Mouse (Mus musculus): Measurements from ENCODE around the gene H2-Q10. TPM values are rescaled to one million over a fixed set of nuclear protein-coding genes. Genes with fewer than 3 reads are reported as not detected.
"Not testable (repeated sequence)": the region's sequence is repeated elsewhere in the genome, so short reads cannot be mapped to it uniquely, and the experiment has no call there.

H2-Q10 gene
- total RNA-seq, 2 experiments from 2014 or later, result not detected

DNA sequence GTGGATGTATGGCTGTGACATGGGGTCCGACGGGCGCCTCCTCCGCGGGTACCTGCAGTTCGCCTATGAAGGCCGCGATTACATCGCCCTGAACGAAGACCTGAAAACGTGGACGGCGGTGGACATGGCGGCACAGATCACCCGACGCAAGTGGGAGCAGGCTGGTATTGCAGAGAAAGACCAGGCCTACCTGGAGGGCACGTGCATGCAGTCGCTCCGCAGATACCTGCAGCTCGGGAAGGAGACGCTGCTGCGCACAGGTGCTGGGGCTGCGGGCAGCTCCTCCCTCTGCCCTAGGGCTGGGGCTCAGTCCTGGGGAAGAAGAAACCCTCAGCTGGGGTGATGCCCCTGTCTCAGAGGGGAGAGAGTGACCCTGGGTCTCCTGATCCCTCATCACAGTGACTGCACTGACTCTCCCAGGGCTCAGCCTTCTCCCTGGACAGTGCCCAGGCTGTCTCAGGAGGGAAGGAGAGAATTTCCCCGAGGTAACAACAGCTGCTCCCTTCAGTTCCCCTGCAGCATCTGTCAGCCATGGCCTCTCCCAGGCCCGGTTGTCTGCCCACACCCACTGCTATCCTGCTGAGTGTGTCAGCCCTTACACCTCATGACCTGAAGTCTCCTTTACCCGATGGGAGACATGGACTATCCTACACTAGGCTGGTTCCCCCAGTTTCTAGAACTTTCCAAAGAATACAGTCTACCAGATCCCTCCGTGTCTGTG lies 29.8 kb upstream of the H2-Q10 start:
- intact Hi-C loops (cut with DNase I); DNase-seq (ENCODE audit: extremely low spot score in 1 of 2, low spot score in 2 of 2): not testable (repeated sequence)

DNA sequence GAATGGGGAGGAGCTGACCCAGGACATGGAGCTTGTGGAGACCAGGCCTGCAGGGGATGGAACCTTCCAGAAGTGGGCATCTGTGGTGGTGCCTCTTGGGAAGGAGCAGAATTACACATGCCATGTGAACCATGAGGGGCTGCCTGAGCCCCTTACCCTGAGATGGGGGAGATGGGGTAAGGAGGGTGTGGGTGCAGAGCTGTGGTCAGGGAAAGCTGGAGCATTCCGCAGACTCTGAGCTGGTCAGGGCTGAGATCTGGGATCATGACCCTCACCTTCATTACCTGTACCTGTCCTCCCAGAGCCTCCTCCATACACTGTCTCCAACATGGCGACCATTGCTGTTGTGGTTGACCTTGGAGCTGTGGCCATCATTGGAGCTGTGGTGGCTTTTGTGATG lies 27.5 kb upstream of the H2-Q10 start:
- intact Hi-C loops (cut with DNase I); DNase-seq (ENCODE audit: extremely low spot score in 1 of 2, low spot score in 2 of 2): not testable (repeated sequence)

DNA sequence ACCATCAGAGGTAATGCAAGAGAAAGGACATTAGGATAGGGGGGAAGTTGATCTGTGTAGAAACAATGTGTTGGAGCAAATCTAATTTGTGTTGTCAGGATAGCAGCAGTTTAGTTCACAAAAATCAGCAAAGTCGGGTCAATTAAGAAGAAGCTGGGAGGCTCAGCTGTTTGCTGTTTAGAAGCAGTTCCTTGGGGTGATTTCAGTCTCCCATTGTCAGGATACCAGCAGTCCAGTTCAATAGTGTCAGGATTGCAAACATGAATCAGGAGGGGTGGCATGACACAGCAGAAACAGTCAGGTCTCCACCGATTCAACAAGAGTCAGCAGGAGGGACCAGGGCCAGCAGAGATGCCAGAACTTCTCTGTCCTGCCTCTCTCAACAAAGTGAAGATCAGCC lies 25.4 kb upstream of the H2-Q10 start:
- DNase-seq (ENCODE audit: extremely low spot score in 1 of 2, low spot score in 2 of 2); intact Hi-C loops (cut with DNase I): not testable (repeated sequence)

DNA sequence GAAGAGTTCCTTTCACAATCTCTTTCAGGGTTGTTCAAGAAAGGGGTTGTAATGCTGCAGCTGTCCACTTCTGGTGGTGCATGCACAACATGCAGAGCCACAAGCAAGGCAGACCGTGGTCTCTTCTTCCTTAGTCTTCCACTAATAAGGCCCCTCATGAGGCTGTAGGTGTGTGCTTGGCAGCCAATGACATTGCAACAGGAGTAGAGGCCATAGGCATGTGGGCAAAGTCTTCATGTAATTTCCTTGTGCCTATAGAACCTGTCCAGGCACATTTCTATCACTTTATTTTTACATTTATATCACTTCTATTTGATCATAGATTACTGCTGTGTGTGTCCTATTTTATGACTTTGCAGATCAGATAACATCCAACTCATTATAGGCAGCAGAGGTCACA lies 11.6 kb upstream of the H2-Q10 start:
- intact Hi-C loops (cut with DNase I); DNase-seq (ENCODE audit: extremely low spot score in 1 of 2, low spot score in 2 of 2): not testable (repeated sequence)

DNA sequence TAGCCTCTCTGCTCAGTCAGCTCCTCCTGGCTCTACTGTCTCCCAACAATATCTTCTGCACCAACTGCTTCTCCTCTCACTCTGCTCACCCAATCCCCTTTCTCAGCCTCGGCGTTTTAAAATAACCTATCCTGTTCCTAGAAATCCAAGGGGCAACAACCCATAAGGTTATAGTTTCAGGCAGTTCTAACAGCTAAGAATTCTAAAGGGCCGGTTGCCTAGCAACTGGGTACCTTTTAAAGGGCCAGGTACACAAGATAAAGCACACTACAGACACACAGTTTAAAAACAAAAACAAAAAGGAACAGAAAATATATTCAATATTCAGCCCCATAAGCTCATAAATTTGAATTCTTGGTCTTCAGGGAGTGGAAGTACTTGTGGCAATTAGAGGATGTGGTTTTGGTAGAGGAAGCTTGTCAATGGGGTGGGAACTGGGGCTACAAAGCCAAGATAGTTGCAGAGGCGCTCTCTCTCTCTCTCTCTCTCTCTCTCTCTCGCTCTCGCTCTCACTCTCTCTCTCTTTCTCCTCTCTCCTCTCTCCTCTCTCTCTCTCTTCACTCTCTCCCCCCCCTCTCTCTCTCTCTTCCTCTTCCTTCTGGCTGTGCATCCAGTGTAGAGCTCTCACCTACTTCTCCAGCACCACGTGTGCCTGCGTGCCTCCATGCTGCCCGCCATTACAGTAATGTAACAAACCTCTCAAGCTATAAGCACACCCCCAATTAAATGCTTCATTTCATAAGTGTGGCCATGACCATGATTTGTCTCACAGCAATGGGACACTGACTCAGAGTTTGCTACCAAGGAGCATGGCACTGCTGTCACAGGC lies 9.2 kb upstream of the H2-Q10 start:
- DNase-seq (ENCODE audit: extremely low spot score in 1 of 2, low spot score in 2 of 2); intact Hi-C loops (cut with DNase I): not testable (repeated sequence)

DNA sequence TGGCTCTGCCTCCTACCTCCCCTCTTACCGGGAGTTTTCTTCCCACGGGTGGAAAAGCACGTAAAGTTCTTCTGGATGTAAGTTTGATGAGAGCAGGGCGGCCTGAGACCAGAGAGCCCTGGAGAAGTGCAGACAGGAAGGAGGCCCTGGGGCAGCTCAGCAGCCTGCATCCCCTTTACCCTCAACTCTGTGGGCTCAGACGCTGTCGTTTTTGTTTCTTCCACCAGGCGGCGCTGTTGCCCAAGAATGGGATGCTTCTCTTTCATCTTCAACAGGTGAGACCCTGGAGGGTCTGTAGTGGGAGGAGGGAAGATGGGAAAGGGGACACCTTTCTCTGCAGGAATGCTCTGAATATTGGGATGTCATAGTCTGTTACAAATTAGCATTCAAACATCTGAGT lies 4.2 kb upstream of the H2-Q10 start:
- DNase-seq (ENCODE audit: extremely low spot score in 1 of 2, low spot score in 2 of 2); intact Hi-C loops (cut with DNase I): not testable (repeated sequence)

DNA sequence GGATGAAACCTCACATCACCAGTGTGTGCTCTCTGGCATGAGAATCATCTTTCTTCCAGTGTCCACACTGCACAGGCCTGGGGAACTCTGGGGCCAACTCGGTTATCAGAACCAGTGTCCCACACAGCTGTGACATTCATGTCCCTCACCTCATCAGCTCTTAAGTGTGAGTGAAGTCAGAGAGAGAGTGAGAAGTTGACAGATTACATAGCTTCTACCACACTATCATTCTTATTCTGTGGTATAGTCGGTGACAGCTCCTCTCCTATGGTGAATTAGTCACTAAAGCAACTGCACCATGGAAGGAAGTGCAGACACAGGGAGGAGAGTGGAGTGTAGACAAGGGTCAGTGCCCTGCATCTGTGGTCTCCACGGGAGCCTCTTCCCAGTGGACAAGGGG lies 953 bp upstream of the H2-Q10 start:
- DNase-seq (ENCODE audit: extremely low spot score in 1 of 2, low spot score in 2 of 2); intact Hi-C loops (cut with DNase I): not testable (repeated sequence)

DNA sequence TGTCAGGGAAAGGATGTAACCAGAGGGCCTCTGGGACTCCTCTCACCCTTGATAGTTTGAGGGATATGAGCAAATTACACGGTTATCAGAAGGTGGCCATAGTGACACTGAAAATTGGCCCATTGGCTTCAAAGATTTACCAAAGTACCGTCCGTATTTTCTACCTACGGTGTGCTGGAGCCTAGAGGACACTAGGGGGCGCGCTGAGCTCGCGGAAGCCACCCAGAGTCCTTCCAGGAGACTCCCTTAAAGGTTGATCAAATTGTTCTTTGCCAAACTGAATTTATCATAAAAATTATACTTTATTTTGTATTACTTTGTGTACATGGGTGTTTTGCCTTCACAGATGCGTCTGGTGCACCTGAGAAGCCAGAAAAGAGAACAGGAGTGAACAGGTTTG lies 14.2 kb downstream of the H2-Q10 start:
- intact Hi-C loops (cut with DNase I), result no loop called here
- peak; percentile 42 to 49 for DNase-seq (ENCODE audit: extremely low spot score in 1 of 2, low spot score in 2 of 2)

DNA sequence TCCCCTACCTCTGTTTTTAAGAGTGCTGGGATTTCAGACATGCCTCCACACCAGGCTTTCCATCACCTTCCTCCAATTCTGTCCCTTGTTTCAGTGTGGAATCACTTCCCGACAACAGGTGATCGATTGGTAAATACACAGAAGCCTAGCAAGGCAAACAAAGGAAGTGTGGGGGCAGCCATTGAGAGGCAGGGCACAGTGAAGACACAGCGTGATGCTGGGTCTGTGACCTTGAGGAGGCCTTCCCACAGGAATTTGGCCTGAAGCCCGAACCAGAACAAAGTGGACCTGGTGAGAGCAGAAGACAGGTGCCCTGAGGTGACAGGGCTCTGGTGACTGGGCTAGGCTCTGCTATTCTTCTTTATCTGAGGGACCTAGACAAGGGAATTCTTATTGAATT lies 15.8 kb downstream of the H2-Q10 start:
- intact Hi-C loops (cut with DNase I), result no loop called here
- no peak for DNase-seq (ENCODE audit: extremely low spot score in 1 of 2, low spot score in 2 of 2)

DNA sequence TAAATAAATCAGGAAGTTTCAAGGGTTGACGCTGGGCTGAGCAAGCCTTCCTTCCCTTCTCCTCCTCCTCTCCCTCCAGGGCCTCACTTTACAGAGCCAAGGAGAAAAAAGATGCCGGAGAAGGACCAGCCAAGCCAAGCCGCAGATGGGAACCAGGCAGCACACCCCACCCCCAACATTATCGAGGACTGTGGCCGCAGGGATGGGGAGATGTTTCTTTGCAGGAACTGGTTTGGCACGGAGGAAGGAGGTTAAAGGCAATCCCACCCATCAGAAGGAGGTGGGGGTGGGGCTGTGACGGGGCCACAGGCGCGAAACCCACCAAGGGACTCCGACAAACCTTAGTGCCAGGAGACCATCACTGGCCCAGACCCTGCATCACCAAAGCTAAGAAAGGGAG lies 16.8 kb downstream of the H2-Q10 start:
- no peak for DNase-seq (ENCODE audit: extremely low spot score in 1 of 2, low spot score in 2 of 2)
- intact Hi-C loops (cut with DNase I), result no loop called here

DNA sequence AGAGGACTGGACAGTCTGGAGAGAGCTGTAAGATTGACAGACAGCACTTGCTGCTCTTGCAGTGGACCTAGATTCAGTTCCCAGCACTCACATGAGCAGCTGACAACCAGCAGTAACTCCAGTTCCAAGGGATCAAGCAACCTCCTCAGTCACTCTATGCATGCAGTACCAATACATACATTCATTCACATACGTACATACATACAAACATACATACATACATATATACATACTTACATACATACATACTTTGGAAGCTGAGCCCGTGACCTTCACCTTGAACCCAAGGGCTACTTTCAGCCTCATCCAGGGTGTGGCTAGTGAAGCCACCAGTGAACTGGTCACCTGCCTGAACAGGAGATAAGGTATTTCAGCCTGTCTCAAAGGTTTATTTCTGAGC lies 18.2 kb downstream of the H2-Q10 start:
- DNase-seq (ENCODE audit: extremely low spot score in 1 of 2, low spot score in 2 of 2), result no peak
- intact Hi-C loops (cut with DNase I), result no loop called here

DNA sequence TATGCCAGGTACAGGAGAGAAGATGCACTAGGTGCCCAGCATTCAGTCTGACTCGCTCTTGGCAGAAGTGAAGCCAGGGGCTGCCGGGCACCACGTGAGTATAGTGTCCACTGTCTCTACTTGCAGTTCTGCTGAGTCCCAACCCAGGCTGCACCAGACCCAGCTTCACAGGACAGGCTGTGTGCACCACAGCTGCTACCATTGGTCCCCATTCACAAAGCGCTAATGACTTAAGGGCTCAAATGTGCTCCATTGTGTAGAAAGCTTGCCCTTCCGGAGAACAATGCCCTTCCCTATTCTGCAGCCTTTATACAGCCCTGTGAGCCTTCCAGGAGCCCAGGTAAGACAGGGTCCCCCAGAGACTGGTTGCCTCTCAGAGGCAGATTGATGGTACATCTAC lies 20.4 kb downstream of the H2-Q10 start:
- no peak for DNase-seq (ENCODE audit: extremely low spot score in 1 of 2, low spot score in 2 of 2)
- intact Hi-C loops (cut with DNase I), result no loop called here

DNA sequence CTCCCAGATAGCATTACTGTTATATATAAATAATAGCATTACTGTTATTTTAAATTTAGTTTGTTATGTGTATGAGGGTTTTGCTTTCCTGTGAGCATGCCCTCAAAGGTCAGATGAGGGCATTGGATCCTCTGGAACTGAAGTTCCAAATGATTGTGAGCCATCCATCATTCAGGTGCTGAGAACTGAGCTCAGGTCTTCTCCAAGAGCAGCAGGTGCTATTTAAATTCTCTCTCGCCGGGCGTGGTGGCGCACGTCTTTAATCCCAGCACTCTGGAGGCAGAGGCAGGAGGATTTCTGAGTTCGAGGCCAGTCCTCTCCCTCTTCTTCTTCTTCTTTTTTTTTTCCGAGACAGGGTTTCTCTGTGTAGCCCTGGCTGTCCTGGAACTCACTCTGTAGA lies 27.2 kb downstream of the H2-Q10 start:
- intact Hi-C loops (cut with DNase I), result no loop called here
- no peak for DNase-seq (ENCODE audit: extremely low spot score in 1 of 2, low spot score in 2 of 2)

DNA sequence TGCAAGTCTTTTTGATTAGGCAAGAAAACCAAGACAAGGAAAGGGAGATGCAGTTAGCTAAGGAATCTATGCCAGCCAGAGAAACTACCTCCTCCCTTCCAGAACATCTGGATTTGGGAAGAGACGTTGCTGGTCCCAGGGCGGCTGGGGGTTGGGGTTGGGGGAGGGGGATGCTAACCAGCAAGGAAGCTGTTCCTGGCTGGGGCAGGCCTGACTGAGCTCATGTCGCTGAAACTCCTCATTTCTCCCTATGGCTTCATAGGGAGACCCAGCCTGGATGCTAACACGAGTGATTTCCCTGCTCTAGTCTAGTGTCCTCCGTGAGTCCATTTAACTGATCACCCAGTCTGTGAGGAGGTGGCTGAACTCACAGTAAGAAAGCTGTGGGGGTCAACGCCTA lies 32.3 kb downstream of the H2-Q10 start:
- no peak for DNase-seq (ENCODE audit: extremely low spot score in 1 of 2, low spot score in 2 of 2)
- intact Hi-C loops (cut with DNase I), result no loop called here

DNA sequence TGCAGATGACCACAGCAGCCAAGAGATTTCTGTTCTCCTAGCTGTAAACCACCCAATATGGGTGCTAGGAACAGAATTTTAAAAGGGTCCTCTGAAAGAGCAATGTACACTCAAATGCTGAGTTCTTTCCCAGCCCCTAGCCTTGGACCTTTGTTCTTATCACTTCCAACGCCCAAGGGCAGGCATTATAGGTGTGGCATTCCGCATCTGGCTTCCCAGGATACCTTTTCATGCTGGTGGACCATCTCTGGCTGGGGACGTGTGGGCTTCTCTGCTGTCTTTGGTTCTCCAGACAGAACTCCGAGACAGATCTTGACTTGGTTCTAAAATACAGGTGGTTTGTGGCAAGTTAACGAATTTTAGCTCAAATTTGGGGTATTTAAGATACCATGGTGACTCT lies 32.9 kb downstream of the H2-Q10 start:
- DNase-seq (ENCODE audit: extremely low spot score in 1 of 2, low spot score in 2 of 2), result no peak
- intact Hi-C loops (cut with DNase I), result no loop called here

DNA sequence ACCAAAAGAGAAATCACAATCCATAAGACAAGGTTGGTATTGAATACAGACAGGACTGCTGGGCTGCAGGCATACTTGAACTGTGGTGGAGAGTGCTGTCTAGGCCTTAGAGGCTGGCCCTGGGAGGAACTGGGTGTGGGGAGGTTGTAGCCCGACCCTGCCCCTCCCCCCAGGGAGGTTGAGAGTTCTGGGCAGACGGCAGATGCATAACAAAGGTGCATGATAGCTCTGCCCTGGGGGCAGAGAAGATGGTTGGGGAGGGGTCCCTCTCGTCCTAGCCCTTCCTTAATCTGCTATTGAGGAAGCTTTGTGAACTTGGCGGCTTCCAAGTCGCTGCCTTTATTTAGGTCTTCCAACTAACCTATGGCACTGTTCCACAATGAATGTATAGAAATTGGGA lies 34.0 kb downstream of the H2-Q10 start:
- no peak for DNase-seq (ENCODE audit: extremely low spot score in 1 of 2, low spot score in 2 of 2)
- intact Hi-C loops (cut with DNase I), result no loop called here

DNA sequence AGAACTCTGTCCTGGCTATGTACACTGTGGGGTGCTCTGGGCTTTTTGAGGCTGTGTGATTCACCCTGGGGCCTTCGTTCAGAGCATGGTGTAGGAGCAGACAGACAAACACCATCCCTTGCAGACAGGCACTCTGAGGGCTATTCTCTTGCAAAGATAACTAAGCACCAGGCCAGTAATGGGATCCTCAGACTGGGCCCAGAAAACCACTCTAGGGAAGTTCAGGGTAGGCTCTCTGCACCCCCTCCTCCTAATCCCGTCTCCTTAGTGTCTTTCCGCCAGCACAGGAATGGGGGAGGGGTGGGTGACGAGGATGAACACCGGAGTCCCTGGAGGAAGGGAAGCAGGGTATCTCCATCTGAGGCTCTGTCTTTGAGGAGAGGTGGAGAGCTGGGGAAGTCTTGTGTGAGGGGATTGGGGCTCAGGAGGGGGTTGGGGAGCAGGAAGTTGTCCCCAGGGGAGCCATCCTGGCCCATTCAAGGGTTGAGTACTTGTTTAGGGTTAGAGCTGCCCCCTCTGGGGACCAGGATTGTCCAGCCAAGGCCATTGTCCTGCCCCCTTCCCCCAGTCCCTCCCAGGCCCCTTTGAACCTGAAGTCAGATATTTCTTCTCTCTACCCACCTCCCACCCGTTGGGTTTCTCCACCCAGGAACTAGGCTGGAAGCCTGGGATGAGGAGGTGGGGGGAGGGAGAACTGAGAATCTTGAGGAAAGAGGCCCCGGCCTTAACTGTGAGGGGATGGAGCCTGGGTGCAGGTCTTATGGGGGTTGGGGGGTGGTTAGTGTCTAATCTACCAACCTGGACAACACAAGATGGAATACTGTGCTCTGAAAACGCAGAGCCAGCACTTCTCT lies 35.0 kb downstream of the H2-Q10 start:
- intact Hi-C loops (cut with DNase I), result no loop called here
- DNase-seq (ENCODE audit: extremely low spot score in 1 of 2, low spot score in 2 of 2), result no peak

DNA sequence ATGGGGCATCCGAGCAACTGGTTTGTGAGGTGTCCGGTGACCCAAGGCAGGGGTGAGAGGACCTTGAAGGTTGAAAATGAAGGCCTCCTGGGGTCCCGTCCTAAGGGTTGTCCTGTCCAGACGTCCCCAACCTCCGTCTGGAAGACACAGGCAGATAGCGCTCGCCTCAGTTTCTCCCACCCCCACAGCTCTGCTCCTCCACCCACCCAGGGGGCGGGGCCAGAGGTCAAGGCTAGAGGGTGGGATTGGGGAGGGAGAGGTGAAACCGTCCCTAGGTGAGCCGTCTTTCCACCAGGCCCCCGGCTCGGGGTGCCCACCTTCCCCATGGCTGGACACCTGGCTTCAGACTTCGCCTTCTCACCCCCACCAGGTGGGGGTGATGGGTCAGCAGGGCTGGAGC lies 35.9 kb downstream of the H2-Q10 start, which contains the start of gene Pou5f1:
TSS of gene Pou5f1 (plus strand) at position 243 of the 400 bp plus-strand sequence.
- intact Hi-C loops (cut with DNase I), result no loop called here
- no peak for DNase-seq (ENCODE audit: extremely low spot score in 1 of 2, low spot score in 2 of 2)

DNA sequence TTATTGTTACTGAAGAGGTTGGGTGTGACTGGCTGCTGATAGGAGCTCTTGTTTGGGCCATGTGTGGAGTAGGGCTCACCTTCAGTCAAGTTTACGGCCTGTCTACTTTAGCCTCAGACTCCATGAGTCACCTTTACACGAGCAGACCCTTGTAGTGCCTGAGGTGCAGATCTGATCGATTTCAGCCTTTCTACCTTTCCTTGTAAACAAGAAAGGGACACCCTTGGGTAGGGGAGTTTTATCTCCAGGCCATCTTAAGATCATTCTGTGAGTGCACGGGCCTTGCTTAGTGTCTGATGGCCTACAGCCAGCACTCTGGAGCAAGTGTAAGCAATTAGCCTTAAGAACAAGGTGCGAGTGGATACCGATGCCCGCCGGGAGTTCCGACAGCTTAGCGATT lies 37.0 kb downstream of the H2-Q10 start:
- intact Hi-C loops (cut with DNase I), result no loop called here

More for the DNA sequence above, 37.0 kb downstream of the H2-Q10 start:
- DNase-seq (ENCODE audit: extremely low spot score in 1 of 2, low spot score in 2 of 2), result no peak
